Mouse (Mus musculus) ES-E14 (cell line): Measurements from ENCODE around the gene Dnpep.

Experiments used
- HCFC1 ChIP-seq: IDR thresholded peaks from 2 replicates; pipeline ENCODE4 v1.6.1; 2012; ENCODE audit warnings: low read length, inconsistent platforms, borderline replicate concordance; ENCODE audit not compliant: insufficient read depth
- MAFK ChIP-seq: IDR thresholded peaks from 2 replicates; pipeline ENCODE4 v1.6.1; 2014; ENCODE audit warnings: mild to moderate bottlenecking, low read depth, low read length, inconsistent platforms; ENCODE audit not compliant: insufficient read depth
- ZC3H11A ChIP-seq: IDR thresholded peaks from 2 replicates; pipeline ENCODE4 v1.6.1; 2012; ENCODE audit warnings: low read depth, mild to moderate bottlenecking, inconsistent platforms, low read length, borderline replicate concordance
- ZNF384 ChIP-seq: IDR thresholded peaks from 2 replicates; pipeline ENCODE4 v1.6.1; 2012; ENCODE audit warnings: low read depth, low read length, inconsistent platforms

DNA sequence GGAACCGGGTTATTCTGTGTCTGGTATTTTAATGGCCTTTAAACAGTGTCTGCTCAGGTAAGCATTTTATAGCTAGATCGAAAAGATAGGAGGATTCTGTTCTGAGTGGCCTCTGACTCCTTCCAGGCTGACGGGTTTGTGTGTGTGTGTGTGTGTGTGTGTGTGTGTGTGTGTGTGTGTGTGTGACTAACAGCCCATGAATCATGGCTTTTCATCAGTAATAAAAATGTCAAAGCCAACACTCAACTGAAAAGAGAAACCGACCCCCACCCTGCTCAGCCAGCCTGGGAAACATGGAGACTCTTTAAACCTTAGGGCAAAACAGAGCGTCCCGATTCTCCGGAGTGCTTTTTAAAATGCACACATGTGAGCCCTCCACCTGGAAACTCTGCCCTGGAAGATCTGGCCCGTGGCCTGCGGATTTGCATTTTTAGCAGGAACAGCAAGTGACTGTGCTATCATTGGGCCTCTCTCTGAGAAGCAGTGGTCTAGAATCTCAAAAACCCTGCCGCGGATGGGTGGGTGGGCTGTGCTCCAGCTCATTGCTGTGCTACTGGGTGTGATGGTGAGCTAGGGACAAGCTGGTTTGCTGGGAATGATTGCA, 20.4 kb upstream of the Dnpep start:
- no peak for TF ChIP-seq ZC3H11A
- TF ChIP-seq HCFC1, result no peak
- no peak for TF ChIP-seq MAFK
- TF ChIP-seq ZNF384, result no peak
